Mouse (Mus musculus) MEL (cell line): ENCODE results near the gene Rapgef1. TPM values are rescaled to one million over a fixed set of nuclear protein-coding genes. Genes with fewer than 3 reads are reported as not detected.
A peak's percentile ranks its signal among the peaks of the same experiment; 100 is the strongest.

Source experiments
- DNase-seq: peaks from one replicate; pipeline ENCODE4 v3.0.0; 2011; ENCODE audit warnings: low read depth, low spot score
- H3K27ac ChIP-seq: 2 replicates; pipeline ENCODE4 v1.5.1; 2012; ENCODE audit warnings: low read depth, mild to moderate bottlenecking, control low read depth, low read length, moderate library complexity; ENCODE audit not compliant: control insufficient read depth
- H3K27me3 ChIP-seq, 2 experiments: fragments of 150-350 bp in 1 of 2; sonication (generic) in 1 of 2; 2 replicates each; pipeline ENCODE4 v1.6.1; 2012; ENCODE audit warnings: low read length in 2 of 2, mild to moderate bottlenecking in 2 of 2, improper control_type of control experiment in 1 of 2, moderate library complexity in 1 of 2; ENCODE audit not compliant: insufficient read depth in 2 of 2, control insufficient read depth in 1 of 2
- H3K36me3 ChIP-seq, 2 experiments: 2 replicates each; pipeline ENCODE4 v1.6.1; 2012 to 2014; ENCODE audit warnings: low read length in 2 of 2, improper control_type of control experiment in 1 of 2, inconsistent platforms in 1 of 2, mild to moderate bottlenecking in 1 of 2; ENCODE audit not compliant: insufficient read depth in 2 of 2, control insufficient read depth in 1 of 2
- H3K4me1 ChIP-seq, 2 experiments: fragments of 150-350 bp in 1 of 2; sonication (generic) in 1 of 2; 2 replicates each; pipeline ENCODE4 v1.6.1; 2012; ENCODE audit warnings: low read length in 2 of 2, improper control_type of control experiment in 1 of 2, mild to moderate bottlenecking in 1 of 2; ENCODE audit not compliant: insufficient read depth in 2 of 2, control insufficient read depth in 1 of 2
- H3K4me3 ChIP-seq, 2 experiments: fragments of 150-350 bp in 1 of 2; sonication (generic) in 1 of 2; 2 replicates each; pipeline ENCODE4 v1.5.1; 2012; ENCODE audit warnings: low read depth in 2 of 2, low read length in 2 of 2, mild to moderate bottlenecking in 2 of 2, moderate library complexity in 2 of 2, control low read depth in 1 of 2, improper control_type of control experiment in 1 of 2; ENCODE audit not compliant: control insufficient read depth in 1 of 2, insufficient read depth in 1 of 2
- H3K79me2 ChIP-seq: 2 replicates; pipeline ENCODE4 v1.6.1; 2012; ENCODE audit warnings: mild to moderate bottlenecking, low read length, moderate library complexity; ENCODE audit not compliant: control insufficient read depth, poor library complexity, insufficient read depth
- H3K9ac ChIP-seq: 2 replicates; pipeline ENCODE4 v1.6.1; 2012; ENCODE audit warnings: low read depth, mild to moderate bottlenecking, control low read depth, low read length, moderate library complexity; ENCODE audit not compliant: control insufficient read depth, poor library complexity, severe bottlenecking
- H3K9me3 ChIP-seq: fragments of 150-350 bp; sonication (generic); replicated peaks from 2 replicates; pipeline ENCODE4 v1.6.1; 2012; ENCODE audit warnings: mild to moderate bottlenecking, low read length, improper control_type of control experiment, moderate library complexity; ENCODE audit not compliant: insufficient read depth
- CHD2 ChIP-seq: IDR thresholded peaks from 2 replicates; pipeline ENCODE4 v1.6.1; 2011; ENCODE audit warnings: low read length, improper control_type of control experiment
- ELF1 ChIP-seq: IDR thresholded peaks from 2 replicates; pipeline ENCODE4 v1.6.1; 2014; ENCODE audit warnings: low read depth, mild to moderate bottlenecking, inconsistent platforms, low read length, improper control_type of control experiment, moderate library complexity
- MAZ ChIP-seq: IDR thresholded peaks from 2 replicates; pipeline ENCODE4 v1.6.1; 2012; ENCODE audit warnings: low read depth, mild to moderate bottlenecking, inconsistent platforms, low read length, improper control_type of control experiment
- MYB ChIP-seq: IDR thresholded peaks from 2 replicates; pipeline ENCODE4 v1.6.1; 2011; ENCODE audit warnings: mild to moderate bottlenecking, low read depth, low read length, improper control_type of control experiment
- NRF1 ChIP-seq: IDR thresholded peaks from 2 replicates; pipeline ENCODE4 v1.6.1; 2014; ENCODE audit warnings: low read depth, mild to moderate bottlenecking, inconsistent platforms, low read length, improper control_type of control experiment, moderate library complexity; ENCODE audit not compliant: poor library complexity, insufficient read depth, severe bottlenecking
- SIN3A ChIP-seq: IDR thresholded peaks from 2 replicates; pipeline ENCODE4 v1.6.1; 2012; ENCODE audit warnings: low read length, improper control_type of control experiment, inconsistent platforms
- SMC3 ChIP-seq: IDR thresholded peaks from 2 replicates; pipeline ENCODE4 v1.6.1; 2011; ENCODE audit warnings: low read depth, low read length, improper control_type of control experiment
- TAL1 ChIP-seq: IDR thresholded peaks from 2 replicates; pipeline ENCODE4 v1.6.1; 2012; ENCODE audit warnings: mild to moderate bottlenecking, inconsistent platforms, low read length, moderate library complexity, mixed read lengths
- TBP ChIP-seq: IDR thresholded peaks from 2 replicates; pipeline ENCODE4 v1.8.0; 2011; ENCODE audit warnings: low read depth, low read length, improper control_type of control experiment
- UBTF ChIP-seq: IDR thresholded peaks from 2 replicates; pipeline ENCODE4 v1.6.1; 2012; ENCODE audit warnings: low read depth, mild to moderate bottlenecking, inconsistent platforms, low read length, improper control_type of control experiment, moderate library complexity, borderline replicate concordance; ENCODE audit not compliant: insufficient read depth
- USF1 ChIP-seq: IDR thresholded peaks from 2 replicates; pipeline ENCODE4 v1.6.1; 2014; ENCODE audit warnings: low read depth, mild to moderate bottlenecking, inconsistent platforms, low read length, improper control_type of control experiment, moderate library complexity
- polyA plus RNA-seq, 2 experiments: library from polyadenylated mRNA; stranded (reverse) in 1 of 2; unstranded in 1 of 2; fragments of >175 nt in 1 of 2; fragments of >200 nt in 1 of 2; gene quantifications; 2 replicates each; pipeline versions ENCODE4 v1.2.1 to v1.2.4; 2012; ENCODE audit warnings: low replicate concordance in 2 of 2, low read depth in 1 of 2; ENCODE audit not compliant: insufficient read length in 2 of 2, insufficient read depth in 1 of 2, missing spikeins in 1 of 2
- total RNA-seq: library from RNA; depleted of rRNA; stranded (reverse); fragments of 300-350 nt; gene quantifications from 2 replicates; pipeline ENCODE4 v1.2.3, GENCODE M21; 2012

The Rapgef1 gene
- total and polyA plus RNA-seq, 3 experiments, result 57.2 to 88.3 (median 77.0) TPM

DNA sequence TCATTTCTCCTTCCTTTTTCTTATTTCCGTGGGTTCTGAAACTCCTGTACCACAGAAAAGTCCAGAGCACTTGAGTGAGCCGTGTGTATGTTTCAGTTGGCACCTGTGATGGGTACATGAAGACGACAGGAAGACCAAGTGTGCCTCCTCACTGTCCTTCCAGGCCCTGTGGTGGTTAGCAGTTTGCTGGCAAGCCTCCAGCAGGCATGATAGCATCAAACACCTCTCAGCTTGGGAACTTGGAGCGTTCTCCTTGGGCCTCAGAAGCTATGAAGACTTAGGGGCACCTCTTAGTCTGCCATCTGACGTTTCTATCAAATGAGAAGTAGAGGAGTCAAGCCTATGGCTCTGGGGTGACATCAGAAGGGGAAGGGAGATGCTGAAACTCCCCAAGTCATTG is 99.1 kb downstream of the Rapgef1 start:
- Histone ChIP-seq H3K4me1 (peaks cover 4 to 9% of the 10 kb centered on the region in 2 experiments; a peak in 3 of 4 replicates), H3K79me2 (no peaks in the 10 kb centered on the region), H3K27me3 (no peaks in the 10 kb centered on the region), H3K36me3 (peaks cover 3 to 6% of the 10 kb centered on the region in 2 experiments; a peak in 3 of 4 replicates), H3K9me3 (no peaks in the 10 kb centered on the region), H3K9ac (no peak overlapping the region), H3K4me3 (no peak overlapping the region), H3K27ac (no peak overlapping the region)
- TF ChIP-seq SIN3A (0 out of 2 replicates have a peak, but pooled peaks have one; percentile 32), CHD2 (no peak)
- peak; percentile 67 for DNase-seq

DNA sequence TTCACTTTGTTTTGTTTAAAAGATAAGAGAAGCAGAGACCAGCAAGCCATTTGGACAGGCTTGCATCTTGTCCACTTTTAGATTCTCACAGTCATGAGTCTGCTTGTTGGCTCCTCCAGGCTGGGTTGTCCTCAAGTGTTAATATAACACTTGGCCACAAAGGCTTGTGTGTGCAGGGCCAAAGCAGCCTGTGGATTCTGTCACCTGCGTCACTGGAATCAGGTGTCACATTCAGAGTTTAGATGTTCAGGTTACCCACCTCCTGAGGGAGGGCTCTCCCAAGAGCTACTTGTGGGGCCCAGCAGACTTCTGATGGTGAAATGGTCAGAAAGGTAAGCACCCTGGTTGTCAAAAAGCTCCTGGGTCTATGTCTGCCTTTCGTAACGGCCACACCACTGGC is 103.6 kb downstream of the Rapgef1 start:
- DNase-seq, result no peak
- Histone ChIP-seq H3K4me3 (no peak overlapping the region), H3K27me3 (no peaks in the 10 kb centered on the region), H3K9me3 (no peaks in the 10 kb centered on the region), H3K36me3 (peaks cover 4 to 5% of the 10 kb centered on the region in 2 experiments; a peak in 3 of 4 replicates), H3K9ac (no peak overlapping the region), H3K79me2 (no peaks in the 10 kb centered on the region), H3K4me1 (peaks cover 4 to 8% of the 10 kb centered on the region in 2 experiments; a peak in 3 of 4 replicates), H3K27ac (no peak overlapping the region)
- no peak for TF ChIP-seq TAL1

DNA sequence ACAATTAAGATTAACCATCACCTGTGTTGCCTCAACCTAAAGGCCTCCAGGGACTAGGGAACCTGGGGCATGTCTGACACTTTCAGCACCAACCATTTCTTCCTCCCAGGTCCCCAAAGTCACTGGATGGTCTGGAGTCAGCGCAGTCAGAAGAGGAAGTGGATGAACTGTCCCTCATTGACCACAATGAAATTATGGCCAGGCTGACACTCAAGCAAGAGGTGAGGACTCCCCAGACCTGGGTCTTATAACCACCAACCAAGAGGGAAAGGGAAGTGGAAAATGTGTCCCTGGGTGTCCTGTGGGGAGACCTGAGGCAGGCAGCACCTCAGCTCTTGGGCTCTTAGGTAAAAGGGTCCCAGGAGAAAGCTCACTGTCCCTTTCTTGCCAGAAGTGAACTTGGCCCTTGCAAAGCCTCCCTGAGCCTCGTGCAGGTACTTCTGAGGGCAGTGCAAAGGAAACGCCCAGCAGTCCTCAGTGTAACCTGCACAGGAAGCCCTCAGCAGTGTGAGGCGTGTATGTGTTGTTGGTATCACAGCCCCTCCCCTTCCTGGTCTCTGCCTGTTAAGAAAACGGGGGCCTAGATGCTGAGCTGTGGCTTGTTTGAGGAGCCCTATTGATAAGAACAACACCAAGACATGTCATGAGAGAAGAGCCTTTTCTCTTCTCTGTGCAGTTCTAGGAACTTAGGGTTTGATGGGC is 105.3 kb downstream of the Rapgef1 start:
- Histone ChIP-seq H3K9ac (no peak overlapping the region), H3K79me2 (no peaks in the 10 kb centered on the region), H3K27ac (no peak overlapping the region), H3K4me1 (0 out of 4 replicates have a peak, but pooled peaks cover 0 to 2% of the 10 kb centered on the region in 2 experiments), H3K9me3 (no peaks in the 10 kb centered on the region), H3K27me3 (no peaks in the 10 kb centered on the region), H3K36me3 (peaks cover 0 to 4% of the 10 kb centered on the region in 2 experiments; a peak in 1 of 4 replicates), H3K4me3 (no peak overlapping the region)
- no peak for TF ChIP-seq UBTF
- TF ChIP-seq SMC3, result no peak
- TF ChIP-seq TAL1, result no peak
- TF ChIP-seq CHD2, result no peak
- TF ChIP-seq USF1, result no peak
- TF ChIP-seq NRF1, result no peak
- no peak for TF ChIP-seq TBP
- TF ChIP-seq ELF1, result no peak
- TF ChIP-seq MAZ, result no peak
- TF ChIP-seq MYB, result no peak
- no peak for DNase-seq
